Mouse (Mus musculus) testis, adult 2 months (tissue): ENCODE results near the gene Comt.

Experiments
- CTCF ChIP-seq: fragments of 200-500 bp; IDR thresholded peaks from 2 replicates; pipeline ENCODE4 v1.5.1; 2012; ENCODE audit warnings: low read depth, mild to moderate bottlenecking, inconsistent platforms, low read length, moderate library complexity; ENCODE audit not compliant: control insufficient read depth, insufficient read depth, insufficient replicate concordance
- POLR2A ChIP-seq: fragments of 200-500 bp; IDR thresholded peaks from 2 replicates; pipeline ENCODE4 v1.6.1; 2012; ENCODE audit warnings: low read depth, mild to moderate bottlenecking, inconsistent platforms, low read length, moderate library complexity; ENCODE audit not compliant: control insufficient read depth

DNA sequence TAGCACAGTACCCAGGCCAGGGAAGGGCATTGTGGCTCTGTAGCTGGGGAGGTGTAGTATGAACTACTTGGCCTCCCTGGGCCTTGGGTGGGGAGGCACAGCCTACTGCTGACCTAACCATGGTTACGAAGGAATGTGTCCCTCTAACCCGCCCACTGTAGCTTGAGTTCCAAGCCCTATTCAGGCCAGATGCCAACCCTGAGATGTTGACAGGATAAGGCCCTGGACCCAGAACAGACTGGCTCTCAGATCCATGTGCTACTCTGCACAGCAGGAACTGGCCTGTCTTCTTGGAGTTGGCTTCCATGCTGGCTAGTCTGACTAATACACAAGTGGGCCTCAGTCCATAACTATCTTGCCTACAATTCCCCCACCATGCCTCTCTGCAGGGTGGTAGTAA, 30.5 kb downstream of the Comt start:
- TF ChIP-seq POLR2A: no peak
- no peak for TF ChIP-seq CTCF
